Mouse (Mus musculus) limb, embryonic 11.5 days (tissue): ENCODE results near the gene Rasa3. TPM values are rescaled to one million over a fixed set of nuclear protein-coding genes. Genes with fewer than 3 reads are reported as not detected.

Experiments
- ATAC-seq: fragments of 200-750 bp; cut with Nextera tagmentation; 2 replicates; pipeline ENCODE4 v1.8.0; 2017; ENCODE audit warnings: low read depth; ENCODE audit not compliant: insufficient number of reproducible peaks, low FRiP score, low TSS enrichment
- DNase-seq: peaks from one replicate; pipeline ENCODE4 v3.0.0-alpha.2; 2015; ENCODE audit warnings: low spot score
- H3K27ac ChIP-seq: fragments of 300-500 bp; sonication (generic); replicated peaks from 2 replicates; pipeline ENCODE4 v1.5.1; 2014; ENCODE audit warnings: low read depth, mild to moderate bottlenecking, low read length
- H3K27me3 ChIP-seq: fragments of 300-500 bp; sonication (generic); 2 replicates; pipeline ENCODE4 v1.6.1; 2014; ENCODE audit warnings: mild to moderate bottlenecking, low read length, mixed read lengths; ENCODE audit not compliant: control insufficient read depth, insufficient read depth
- H3K36me3 ChIP-seq: fragments of 300-500 bp; sonication (generic); 2 replicates; pipeline ENCODE4 v1.6.1; 2014; ENCODE audit warnings: mild to moderate bottlenecking, low read length, moderate library complexity, mixed read lengths; ENCODE audit not compliant: control insufficient read depth, insufficient read depth
- H3K4me1 ChIP-seq: fragments of 300-500 bp; sonication (generic); 2 replicates; pipeline ENCODE4 v1.6.1; 2014; ENCODE audit warnings: low read length, mixed read lengths; ENCODE audit not compliant: control insufficient read depth, insufficient read depth
- H3K4me2 ChIP-seq: fragments of 300-500 bp; sonication (generic); 2 replicates; pipeline ENCODE4 v1.6.1; 2014; ENCODE audit warnings: low read depth, mild to moderate bottlenecking, moderate library complexity; ENCODE audit not compliant: severe bottlenecking
- H3K4me3 ChIP-seq: fragments of 300-500 bp; sonication (generic); 2 replicates; pipeline ENCODE4 v1.5.1; 2014; ENCODE audit warnings: low read depth, low read length
- H3K9ac ChIP-seq: fragments of 300-500 bp; sonication (generic); 2 replicates; pipeline ENCODE4 v1.6.1; 2014; ENCODE audit warnings: mild to moderate bottlenecking, low read length
- H3K9me3 ChIP-seq: fragments of 300-500 bp; sonication (generic); 2 replicates; pipeline ENCODE4 v1.6.1; 2016; ENCODE audit warnings: low read length; ENCODE audit not compliant: control insufficient read depth
- WGBS: fragments of 180-500 bp; shearing (Covaris S2); extraction: QIAGEN DNeasy Blood & Tissue Kit; methylation state at CpG from one replicate; pipeline ENCODE4 v1.1.7; 2014; 5-methylcytosine and 5-hydroxymethylcytosine counted together
- polyA plus RNA-seq: library from polyadenylated mRNA; unstranded; fragments of >200 nt; fragmentation: Nextera tagmentation; extraction: Ambion mirVana; gene quantifications from 2 replicates; pipeline ENCODE4 v1.2.1, GENCODE M21; 2014

Gene Rasa3
- polyA plus RNA-seq = 16.6 and 19.8 TPM in 2 replicates

DNA sequence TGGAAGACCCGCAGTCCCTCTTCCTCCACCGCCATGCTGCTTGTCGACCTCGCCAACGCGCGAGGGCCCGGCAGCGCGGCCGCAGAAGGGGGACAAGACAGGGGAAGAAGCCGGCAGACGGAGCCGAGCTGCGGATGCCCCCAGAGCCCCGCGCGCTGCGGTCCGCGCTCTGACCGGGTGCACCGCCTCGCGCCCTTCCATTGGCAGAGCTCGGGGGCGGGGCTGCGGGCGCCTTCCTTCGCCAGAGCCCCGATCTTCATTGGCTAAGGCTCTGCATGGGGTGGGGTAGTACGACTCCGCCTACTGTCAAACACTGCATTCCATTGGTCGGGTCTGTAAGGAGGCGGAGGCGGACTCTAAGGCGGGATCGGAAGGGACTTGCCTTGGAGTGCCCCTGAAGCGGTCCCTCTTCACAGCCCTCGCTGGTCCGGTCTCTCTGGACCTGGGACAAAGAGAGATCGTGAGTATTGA is at the start of gene Rasa3:
Gene Rasa3 (minus strand): TSS at position 191 of the 471 bp plus-strand sequence.
- under 1% methylated on average over 40 of the region's 42 CpGs for WGBS

DNA sequence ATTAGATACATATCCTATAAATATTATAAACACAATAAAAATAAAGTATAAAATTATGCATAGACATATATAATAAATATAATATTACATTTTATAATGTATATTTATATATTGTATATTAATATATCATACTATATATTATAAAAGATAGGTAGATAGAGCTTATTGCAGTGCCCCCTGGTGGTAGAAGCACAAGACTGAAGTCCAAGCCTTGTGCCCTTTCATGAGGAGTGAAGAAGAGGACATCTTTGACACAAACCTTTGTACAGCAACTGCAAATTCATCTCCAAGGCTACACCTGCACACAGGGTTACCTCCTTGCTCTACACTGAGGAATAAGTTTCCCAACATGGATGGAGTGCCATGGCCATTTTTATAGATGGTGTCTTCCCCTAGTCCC is 48.3 kb upstream of the Rasa3 start:
- no peak overlapping the region for H3K9ac ChIP-seq
- no peak overlapping the region for H3K4me3 ChIP-seq
- DNase-seq (peak; percentile 34), ATAC-seq (no peak)
- no peaks in the 10 kb centered on the region for H3K36me3 ChIP-seq
- H3K4me2 ChIP-seq = no peak overlapping the region
- no peaks in the 10 kb centered on the region for H3K4me1 ChIP-seq
- H3K27ac ChIP-seq = no peak overlapping the region
- no peaks in the 10 kb centered on the region for H3K9me3 ChIP-seq
- no peaks in the 10 kb centered on the region for H3K27me3 ChIP-seq

More for the DNA sequence above, at the start of gene Rasa3:
- H3K27me3 ChIP-seq = no peaks in the 10 kb centered on the region
- H3K4me3 ChIP-seq = peak within 1 kb of the TSS; percentile 70
- peak; percentile 92 for DNase-seq
- 0 out of 2 replicates have a peak, but pooled peaks cover 4% of the 10 kb centered on the region for H3K4me1 ChIP-seq
- no peaks in the 10 kb centered on the region for H3K36me3 ChIP-seq
- no peaks in the 10 kb centered on the region for H3K9me3 ChIP-seq
- peak within 1 kb of the TSS; percentile 61 for H3K9ac ChIP-seq
- ATAC-seq = peak; percentile 99
- peak within 1 kb of the TSS; percentile 85 for H3K4me2 ChIP-seq
- H3K27ac ChIP-seq = 0 out of 2 replicates have a peak within 1 kb of the TSS, but pooled peaks have one; percentile 26

DNA sequence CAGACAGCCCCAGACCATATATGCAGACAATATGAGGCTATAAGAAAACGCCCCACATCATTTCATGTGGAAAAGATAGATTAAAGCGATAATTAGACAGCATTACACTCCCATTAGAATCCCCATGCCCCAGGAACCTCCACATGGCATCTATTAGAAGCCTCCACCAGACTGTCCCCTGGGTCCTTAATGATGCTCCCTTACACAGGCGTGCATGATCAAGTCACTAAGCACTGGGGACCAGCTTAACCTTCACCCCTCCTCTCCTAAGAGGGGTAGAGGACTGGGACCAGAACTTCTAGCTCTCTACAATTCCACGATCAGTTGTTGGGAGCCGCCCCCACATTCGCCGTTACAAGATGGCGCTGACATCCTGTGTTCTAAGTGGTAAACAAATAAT is 41.6 kb upstream of the Rasa3 start:
- WGBS = 87% methylated on average over 8 of the region's 8 CpGs

DNA sequence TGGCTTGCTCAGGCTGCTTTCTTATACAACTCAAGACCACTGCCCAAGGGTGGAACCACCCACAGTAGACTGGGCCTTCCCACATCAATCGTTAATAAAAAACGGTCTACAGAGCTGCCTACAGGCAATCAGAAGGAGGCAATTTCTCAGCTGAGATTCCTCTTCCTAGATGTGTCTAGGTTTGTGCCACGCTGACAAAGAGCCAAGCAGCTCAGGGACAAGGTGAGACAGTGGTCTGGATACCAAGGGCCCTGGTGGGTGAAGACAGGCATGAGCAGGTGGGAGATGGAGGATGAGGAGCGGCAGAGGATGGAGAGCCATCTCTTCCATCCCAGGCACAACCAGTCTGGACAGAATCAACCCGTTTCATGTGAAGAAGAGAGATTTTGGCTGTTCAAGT is 31.1 kb upstream of the Rasa3 start:
- H3K4me3 ChIP-seq = no peak overlapping the region
- ATAC-seq (no peak), DNase-seq (no peak)
- no peaks in the 10 kb centered on the region for H3K36me3 ChIP-seq
- no peaks in the 10 kb centered on the region for H3K9me3 ChIP-seq
- no peak overlapping the region for H3K4me2 ChIP-seq
- peaks cover 4% of the 10 kb centered on the region; the same call in 1 of the 2 replicates for H3K4me1 ChIP-seq
- no peak overlapping the region for H3K9ac ChIP-seq
- WGBS = 95% methylated on average over 5 of the region's 5 CpGs
- no peaks in the 10 kb centered on the region for H3K27me3 ChIP-seq
- H3K27ac ChIP-seq = no peak overlapping the region

More for the DNA sequence above, 41.6 kb upstream of the Rasa3 start:
- Histone ChIP-seq H3K4me2 (no peak overlapping the region), H3K4me3 (no peak overlapping the region), H3K9ac (no peak overlapping the region), H3K27ac (no peak overlapping the region), H3K9me3 (no peaks in the 10 kb centered on the region), H3K36me3 (no peaks in the 10 kb centered on the region), H3K4me1 (no peaks in the 10 kb centered on the region), H3K27me3 (no peaks in the 10 kb centered on the region)
- no peak for DNase-seq
- no peak for ATAC-seq

DNA sequence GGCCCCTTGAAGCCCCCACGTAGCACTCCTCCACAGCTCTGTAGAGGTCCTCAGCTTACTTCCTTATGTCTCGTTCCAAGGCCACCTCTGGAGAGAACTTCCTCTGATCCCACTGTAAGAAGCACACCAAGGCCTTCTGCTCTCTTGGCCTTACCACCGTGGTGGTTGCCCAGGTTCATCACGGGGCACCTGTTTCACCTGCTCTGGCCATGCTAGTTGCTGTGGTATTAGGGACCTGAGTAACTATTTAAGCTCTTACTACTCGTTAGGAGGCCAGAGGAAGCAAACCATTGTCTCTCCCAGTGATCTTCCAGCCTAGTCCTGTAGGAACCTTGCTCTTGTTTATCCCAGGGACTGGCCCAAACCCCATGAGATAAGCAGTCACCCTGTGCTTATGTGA is 29.5 kb upstream of the Rasa3 start:
- Histone ChIP-seq H3K27me3 (no peaks in the 10 kb centered on the region), H3K9me3 (no peaks in the 10 kb centered on the region), H3K4me3 (no peak overlapping the region), H3K9ac (no peak overlapping the region), H3K4me1 (peaks cover 4% of the 10 kb centered on the region; the same call in 1 of the 2 replicates), H3K4me2 (no peak overlapping the region), H3K27ac (no peak overlapping the region), H3K36me3 (no peaks in the 10 kb centered on the region)
- DNase-seq (no peak), ATAC-seq (no peak)
- 84% methylated on average over 5 of the region's 5 CpGs for WGBS

DNA sequence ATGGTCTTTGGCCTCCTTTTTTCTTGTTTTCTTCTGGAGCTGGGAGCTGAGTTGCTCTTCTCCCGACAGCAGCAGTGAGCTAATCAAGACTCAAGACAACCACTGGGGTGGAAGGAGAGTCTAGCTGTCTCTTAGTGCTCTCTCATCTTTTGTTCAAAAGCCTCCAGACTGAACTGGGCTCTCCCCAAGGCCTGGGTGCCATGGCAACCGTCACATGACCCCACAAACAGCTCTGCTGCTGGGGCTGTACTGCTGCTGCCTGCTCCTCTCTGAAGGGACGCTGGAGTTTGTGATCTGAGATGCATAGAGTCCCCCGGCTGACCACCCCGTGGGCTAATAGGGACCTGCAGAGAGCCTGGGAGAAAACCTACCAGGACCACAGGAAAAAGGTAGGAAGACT is 28.3 kb upstream of the Rasa3 start, which contains the start of gene Cfap97d2:
Gene Cfap97d2 (plus strand): TSS at position 222 of the 400 bp plus-strand sequence.
- no peak within 1 kb of the TSS for H3K4me3 ChIP-seq

DNA sequence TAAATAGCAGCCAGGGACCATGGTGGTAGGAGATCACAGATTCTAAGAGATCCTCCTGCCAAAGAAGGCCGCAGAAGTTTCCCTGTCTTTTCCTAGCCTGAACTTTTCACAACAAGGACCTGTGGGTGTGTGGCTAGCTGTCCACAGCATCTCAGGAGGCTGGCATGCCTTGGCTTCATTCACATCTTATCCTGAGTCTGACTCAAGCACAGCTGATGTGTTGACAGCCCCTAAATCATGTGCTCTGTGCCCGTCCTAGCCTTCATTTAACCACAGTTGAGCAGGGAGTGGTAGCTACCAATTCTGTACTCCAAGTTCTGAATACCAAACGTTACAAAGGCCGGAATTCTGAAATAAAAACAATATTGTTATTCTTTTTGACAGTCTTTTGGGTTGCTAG is 26.9 kb upstream of the Rasa3 start:
- H3K4me1 ChIP-seq = peaks cover 4% of the 10 kb centered on the region; the same call in 1 of the 2 replicates
- no peaks in the 10 kb centered on the region for H3K27me3 ChIP-seq
- no peaks in the 10 kb centered on the region for H3K36me3 ChIP-seq
- no peak overlapping the region for H3K4me3 ChIP-seq
- no peak overlapping the region for H3K9ac ChIP-seq
- no peaks in the 10 kb centered on the region for H3K9me3 ChIP-seq
- H3K4me2 ChIP-seq = no peak overlapping the region
- WGBS = 80% methylated on average over 4 of the region's 4 CpGs
- no peak overlapping the region for H3K27ac ChIP-seq
- DNase-seq = no peak
- ATAC-seq = no peak

More for the DNA sequence above, 28.3 kb upstream of the Rasa3 start, which contains the start of gene Cfap97d2:
- 13% methylated on average over 5 of the region's 5 CpGs for whole genome bisulfite sequencing
- peak; percentile 83; the same call in 1 of the 2 replicates for ATAC-seq
- H3K4me2 ChIP-seq = no peak within 1 kb of the TSS
- no peaks in the 10 kb centered on the region for H3K36me3 ChIP-seq
- H3K4me1 ChIP-seq = peaks cover 4% of the 10 kb centered on the region; the same call in 1 of the 2 replicates
- no peak within 1 kb of the TSS for H3K27ac ChIP-seq
- peak; percentile 77 for DNase-seq
- H3K9me3 ChIP-seq = no peaks in the 10 kb centered on the region
- H3K27me3 ChIP-seq = no peaks in the 10 kb centered on the region
- no peak within 1 kb of the TSS for H3K9ac ChIP-seq

DNA sequence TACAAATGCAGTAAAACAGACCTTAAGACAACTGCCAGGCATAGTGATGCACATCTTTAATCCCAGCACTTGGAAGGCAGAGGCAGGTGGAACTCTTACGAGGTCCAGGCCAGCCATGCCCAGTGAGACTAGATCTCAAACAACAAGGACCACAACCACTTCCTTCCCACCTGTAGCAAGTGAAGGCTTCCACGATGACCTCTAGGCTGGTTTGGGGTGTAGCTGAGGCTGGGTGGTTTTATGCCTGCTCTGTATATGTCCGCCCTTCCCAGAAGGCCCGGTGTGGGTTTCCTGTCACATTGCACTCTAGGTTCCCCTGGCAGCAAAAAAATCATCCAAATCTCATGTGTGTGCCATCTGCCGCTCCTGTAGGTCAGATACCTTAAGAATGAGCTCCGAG is 26.4 kb upstream of the Rasa3 start:
- Histone ChIP-seq H3K27me3 (no peaks in the 10 kb centered on the region), H3K4me3 (no peak overlapping the region), H3K27ac (no peak overlapping the region), H3K9me3 (no peaks in the 10 kb centered on the region), H3K4me1 (peaks cover 4% of the 10 kb centered on the region; the same call in 1 of the 2 replicates), H3K4me2 (no peak overlapping the region), H3K36me3 (no peaks in the 10 kb centered on the region), H3K9ac (no peak overlapping the region)
- ATAC-seq = no peak
- DNase-seq = no peak
- 88% methylated on average over 6 of the region's 6 CpGs for WGBS

- Histone ChIP-seq H3K36me3 (no peaks in the 10 kb centered on the region), H3K9me3 (no peaks in the 10 kb centered on the region), H3K9ac (no peak overlapping the region), H3K27me3 (no peaks in the 10 kb centered on the region), H3K4me1 (peaks cover 4% of the 10 kb centered on the region; the same call in 1 of the 2 replicates), H3K27ac (no peak overlapping the region), H3K4me3 (no peak overlapping the region), H3K4me2 (no peak overlapping the region)
- DNase-seq (no peak), ATAC-seq (no peak)
- 57% methylated on average over 4 of the region's 4 CpGs for WGBS
Observed at GRCm38 (mm10) chr8:13702755-13703154, 25.4 kb upstream of the Rasa3 start.
